Mouse (Mus musculus) neural tube, embryonic 13.5 days (tissue): ENCODE results near the gene Unc5a. TPM values are rescaled to one million over a fixed set of nuclear protein-coding genes. Genes with fewer than 3 reads are reported as not detected.
A peak's percentile ranks its signal among the peaks of the same experiment; 100 is the strongest.

Source experiments
- ATAC-seq: fragments of 200-750 bp; cut with Nextera tagmentation; 2 replicates; pipeline ENCODE4 v1.8.0; 2017; ENCODE audit warnings: low read depth, mild to moderate bottlenecking, moderate TSS enrichment, moderate library complexity
- H3K27ac ChIP-seq: fragments of 300-500 bp; sonication (generic); replicated peaks from 2 replicates; pipeline ENCODE4 v1.5.1; 2015; ENCODE audit warnings: moderate library complexity, mild to moderate bottlenecking, inconsistent platforms
- H3K27me3 ChIP-seq: fragments of 300-500 bp; sonication (generic); 2 replicates; pipeline ENCODE4 v1.6.1; 2015; ENCODE audit warnings: mild to moderate bottlenecking, inconsistent platforms
- H3K36me3 ChIP-seq: fragments of 300-500 bp; sonication (generic); 2 replicates; pipeline ENCODE4 v1.6.1; 2015; ENCODE audit warnings: mild to moderate bottlenecking, inconsistent platforms
- H3K4me1 ChIP-seq: fragments of 300-500 bp; sonication (generic); replicated peaks from 2 replicates; pipeline ENCODE4 v1.6.1; 2015; ENCODE audit warnings: inconsistent platforms
- H3K4me2 ChIP-seq: fragments of 300-500 bp; sonication (generic); 2 replicates; pipeline ENCODE4 v1.6.1; 2015; ENCODE audit warnings: inconsistent platforms, mild to moderate bottlenecking, moderate library complexity
- H3K4me3 ChIP-seq: fragments of 300-500 bp; sonication (generic); 2 replicates; pipeline ENCODE4 v1.5.1; 2015; ENCODE audit warnings: mild to moderate bottlenecking, inconsistent platforms
- H3K9ac ChIP-seq: fragments of 300-500 bp; sonication (generic); 2 replicates; pipeline ENCODE4 v1.6.1; 2015; ENCODE audit warnings: moderate library complexity, mild to moderate bottlenecking, inconsistent platforms
- H3K9me3 ChIP-seq: fragments of 300-500 bp; sonication (generic); 2 replicates; pipeline ENCODE4 v1.6.1; 2016; ENCODE audit warnings: inconsistent platforms
- WGBS: fragments of 180-500 bp; shearing (Covaris S2); methylation state at CpG from one replicate; pipeline ENCODE4 v1.1.7; 2015; 5-methylcytosine and 5-hydroxymethylcytosine counted together
- polyA plus RNA-seq: library from polyadenylated mRNA; unstranded; fragments of >200 nt; fragmentation: Nextera tagmentation; extraction: Ambion mirVana; gene quantifications from 2 replicates; pipeline ENCODE4 v1.2.1, GENCODE M21; 2015

Unc5a gene
- polyA plus RNA-seq, 1 experiment from 2014 or later: 9.0 TPM

DNA sequence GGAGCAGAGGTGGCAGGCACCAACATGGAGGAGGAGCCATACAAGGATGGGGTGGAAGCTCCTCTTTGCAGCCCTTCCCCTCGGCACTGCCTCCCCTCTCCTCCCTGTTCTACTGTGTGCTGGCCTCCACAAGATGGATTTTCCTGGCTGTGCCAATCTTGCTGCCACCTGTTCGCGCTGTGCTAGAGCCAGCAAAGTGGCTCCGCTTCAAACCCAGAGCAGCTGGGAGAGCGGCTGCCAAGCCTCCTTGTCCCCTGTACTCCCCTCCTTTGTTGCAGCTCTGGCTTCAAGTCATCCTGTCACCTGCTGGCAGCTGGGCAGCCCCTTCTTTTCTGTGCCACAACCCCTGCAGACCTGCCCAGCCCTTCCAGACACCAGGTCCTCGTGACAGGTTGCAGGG, 13.0 kb upstream of the Unc5a start:
- Histone ChIP-seq H3K27me3 (peaks cover 51% of the 10 kb centered on the region), H3K9me3 (no peaks in the 10 kb centered on the region), H3K4me3 (no peak overlapping the region), H3K27ac (no peak overlapping the region), H3K9ac (no peak overlapping the region), H3K36me3 (no peaks in the 10 kb centered on the region), H3K4me2 (no peak overlapping the region), H3K4me1 (peaks cover 24% of the 10 kb centered on the region)
- 66% methylated on average over 6 of the region's 6 CpGs for WGBS
- ATAC-seq: 0 out of 2 replicates have a peak, but pooled peaks have one; percentile 37

DNA sequence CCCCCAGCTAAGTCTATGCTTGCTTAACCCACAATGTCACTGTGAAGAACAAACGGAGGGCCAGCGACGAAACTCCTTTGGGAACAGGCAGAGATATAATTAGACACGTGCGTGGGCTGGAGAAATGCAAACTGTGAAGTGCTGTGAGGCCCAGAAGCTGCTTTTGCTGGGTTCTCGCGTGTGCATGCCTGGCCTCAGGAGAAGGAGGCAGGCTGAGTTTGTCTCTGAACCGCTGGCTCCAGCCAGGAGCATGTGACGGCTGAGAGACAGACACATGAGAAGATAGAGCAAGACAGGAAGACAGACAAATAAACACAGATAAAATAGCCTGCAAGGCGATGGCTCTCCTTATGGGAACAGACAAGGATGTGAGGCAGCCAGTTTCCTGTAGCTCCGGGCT, 11.3 kb upstream of the Unc5a start:
- Histone ChIP-seq H3K9me3 (no peaks in the 10 kb centered on the region), H3K4me2 (no peak overlapping the region), H3K4me3 (no peak overlapping the region), H3K4me1 (peaks cover 20% of the 10 kb centered on the region), H3K27me3 (peaks cover 49% of the 10 kb centered on the region), H3K36me3 (no peaks in the 10 kb centered on the region), H3K9ac (no peak overlapping the region), H3K27ac (no peak overlapping the region)
- ATAC-seq: no peak
- WGBS: 55% methylated on average over 11 of the region's 11 CpGs

- Histone ChIP-seq H3K9ac (no peak overlapping the region), H3K4me1 (peaks cover 19% of the 10 kb centered on the region), H3K27me3 (peaks cover 50% of the 10 kb centered on the region), H3K4me2 (no peak overlapping the region), H3K36me3 (no peaks in the 10 kb centered on the region), H3K27ac (no peak overlapping the region), H3K9me3 (no peaks in the 10 kb centered on the region), H3K4me3 (no peak overlapping the region)
- WGBS: 76% methylated on average over 3 of the region's 3 CpGs
- no peak for ATAC-seq
These were observed 10.7 kb upstream of the Unc5a start for GRCm38 (mm10) chr13:54938493-54938892.

DNA sequence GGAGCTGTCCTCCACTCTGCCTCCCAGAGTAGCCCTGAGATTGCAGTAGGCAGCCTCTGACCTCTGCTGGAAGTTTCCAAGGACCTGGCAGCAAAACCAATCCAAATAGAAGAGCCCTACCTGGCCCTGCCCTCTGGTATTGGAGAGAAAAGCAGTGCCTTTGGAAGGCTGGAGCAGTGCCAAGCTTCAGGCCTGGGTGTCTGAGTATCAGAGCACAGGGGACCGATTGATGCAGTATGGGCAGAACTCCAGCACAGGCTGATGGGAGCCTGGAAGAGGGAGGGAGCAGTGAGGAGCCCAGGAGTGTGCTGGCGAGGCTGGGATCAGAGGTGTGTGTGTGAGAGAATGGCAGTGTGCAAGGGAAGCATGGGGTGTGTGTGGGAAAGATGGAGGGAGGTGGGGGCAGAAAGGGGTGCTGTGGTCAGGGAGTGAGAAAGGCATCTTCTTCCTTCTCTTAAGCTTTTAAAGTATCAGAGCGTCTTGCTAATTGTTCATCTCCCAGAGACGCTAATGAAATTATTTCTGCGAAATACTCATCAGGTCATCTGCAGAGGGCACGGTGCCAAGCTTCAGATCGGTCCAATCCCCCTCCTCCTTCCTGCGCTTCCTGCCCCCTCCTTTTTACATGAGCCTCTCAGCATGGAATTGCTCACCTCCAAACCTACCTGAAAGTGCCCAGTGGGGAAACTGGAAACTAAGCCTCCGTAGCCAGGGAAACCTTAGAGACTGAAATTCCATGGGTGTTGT, 4.6 kb upstream of the Unc5a start:
- Histone ChIP-seq H3K4me3 (no peak overlapping the region), H3K36me3 (no peaks in the 10 kb centered on the region), H3K4me1 (peaks cover 47% of the 10 kb centered on the region), H3K27ac (0 out of 2 replicates have a peak overlapping the region, but pooled peaks have one; percentile 15), H3K4me2 (no peak overlapping the region), H3K27me3 (peaks cover 75% of the 10 kb centered on the region), H3K9me3 (no peaks in the 10 kb centered on the region), H3K9ac (peak overlapping the region; percentile 12; the same call in 1 of the 2 replicates)
- ATAC-seq: no peak
- WGBS: 42% methylated on average over 9 of the region's 9 CpGs

- Histone ChIP-seq H3K36me3 (no peaks in the 10 kb centered on the region), H3K4me2 (no peak overlapping the region), H3K4me1 (peaks cover 54% of the 10 kb centered on the region), H3K27ac (no peak overlapping the region), H3K4me3 (no peak overlapping the region), H3K9me3 (no peaks in the 10 kb centered on the region), H3K27me3 (peaks cover 75% of the 10 kb centered on the region), H3K9ac (no peak overlapping the region)
- WGBS: 13% methylated on average over 4 of the region's 4 CpGs
- ATAC-seq: no peak
These were observed 3.9 kb upstream of the Unc5a start for GRCm38 (mm10) chr13:54945332-54945731.

DNA sequence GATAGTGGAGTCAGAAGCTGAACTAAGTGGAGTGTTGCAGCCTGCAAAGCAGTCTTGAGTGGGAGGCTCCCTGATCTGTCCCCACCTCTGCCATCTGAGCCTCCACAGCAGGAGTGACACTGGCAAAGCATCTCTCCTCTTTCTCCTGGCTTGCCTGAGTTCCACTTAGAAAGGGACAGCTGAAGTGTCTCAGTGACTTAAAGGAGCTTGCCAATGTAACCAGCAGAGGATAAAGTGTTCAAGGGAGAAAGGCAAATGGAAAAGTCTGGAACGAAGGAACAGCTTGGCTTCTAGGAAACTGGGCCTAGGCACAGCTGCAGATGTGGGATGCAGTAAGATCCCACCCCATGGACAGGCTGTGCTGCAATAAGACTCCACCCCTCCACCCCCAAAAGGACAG, 2.8 kb upstream of the Unc5a start:
- WGBS: 73% methylated on average over 1 of the region's 1 CpGs
- H3K27me3 ChIP-seq: peaks cover 85% of the 10 kb centered on the region
- no peak for ATAC-seq
- no peaks in the 10 kb centered on the region for H3K9me3 ChIP-seq
- no peak overlapping the region for H3K9ac ChIP-seq
- no peak overlapping the region for H3K27ac ChIP-seq
- H3K4me2 ChIP-seq: no peak overlapping the region
- no peaks in the 10 kb centered on the region for H3K36me3 ChIP-seq
- H3K4me1 ChIP-seq: peaks cover 64% of the 10 kb centered on the region
- H3K4me3 ChIP-seq: no peak overlapping the region

DNA sequence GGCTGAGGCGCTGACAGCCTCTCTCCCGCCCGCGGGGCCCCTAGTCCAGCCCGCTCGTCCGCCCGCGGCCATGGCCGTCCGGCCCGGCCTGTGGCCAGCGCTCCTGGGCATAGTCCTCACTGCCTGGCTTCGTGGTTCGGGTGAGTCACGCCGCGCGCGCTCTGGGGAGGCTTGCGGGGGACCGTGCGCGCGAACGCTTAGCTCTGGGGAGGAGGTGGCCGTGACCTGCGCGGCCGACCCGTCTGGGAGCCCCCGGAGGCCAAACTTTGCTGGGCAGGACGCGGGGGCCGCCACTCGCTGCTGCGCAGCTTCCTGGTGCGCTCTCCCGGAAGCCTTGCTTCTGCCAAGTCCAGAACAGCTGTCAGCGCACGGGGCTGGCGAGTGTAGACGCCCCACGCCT, 381 bp downstream of the Unc5a start:
- Histone ChIP-seq H3K4me3 (peak overlapping the region; percentile 73), H3K27ac (peak overlapping the region; percentile 87), H3K4me1 (peaks cover 64% of the 10 kb centered on the region), H3K27me3 (peaks cover 94% of the 10 kb centered on the region), H3K9me3 (no peaks in the 10 kb centered on the region), H3K36me3 (no peaks in the 10 kb centered on the region), H3K9ac (peak overlapping the region; percentile 84), H3K4me2 (peak overlapping the region; percentile 99)
- WGBS: under 1% methylated on average over 34 of the region's 44 CpGs
- ATAC-seq: peak; percentile 37

- H3K27me3 ChIP-seq: peaks cover 94% of the 10 kb centered on the region
- WGBS: 0% methylated on average over 9 of the region's 9 CpGs
- peak overlapping the region; percentile 73 for H3K4me3 ChIP-seq
- H3K9me3 ChIP-seq: no peaks in the 10 kb centered on the region
- H3K4me1 ChIP-seq: peaks cover 62% of the 10 kb centered on the region
- H3K36me3 ChIP-seq: no peaks in the 10 kb centered on the region
- ATAC-seq: no peak
- H3K9ac ChIP-seq: peak overlapping the region; percentile 84
- H3K27ac ChIP-seq: peak overlapping the region; percentile 87; the same call in 1 of the 2 replicates
- H3K4me2 ChIP-seq: peak overlapping the region; percentile 99
These were observed 920 bp downstream of the Unc5a start for GRCm38 (mm10) chr13:54950131-54950530.

GRCm38 (mm10) chr13:54951166-54951565, 2.0 kb downstream of the Unc5a start:
- Histone ChIP-seq H3K27me3 (peaks cover 91% of the 10 kb centered on the region), H3K27ac (no peak overlapping the region), H3K4me2 (peak overlapping the region; percentile 99), H3K4me3 (peak overlapping the region; percentile 73), H3K36me3 (no peaks in the 10 kb centered on the region), H3K9me3 (no peaks in the 10 kb centered on the region), H3K9ac (peak overlapping the region; percentile 84), H3K4me1 (peaks cover 69% of the 10 kb centered on the region)
- ATAC-seq: no peak
- WGBS: 50% methylated on average over 5 of the region's 5 CpGs

DNA sequence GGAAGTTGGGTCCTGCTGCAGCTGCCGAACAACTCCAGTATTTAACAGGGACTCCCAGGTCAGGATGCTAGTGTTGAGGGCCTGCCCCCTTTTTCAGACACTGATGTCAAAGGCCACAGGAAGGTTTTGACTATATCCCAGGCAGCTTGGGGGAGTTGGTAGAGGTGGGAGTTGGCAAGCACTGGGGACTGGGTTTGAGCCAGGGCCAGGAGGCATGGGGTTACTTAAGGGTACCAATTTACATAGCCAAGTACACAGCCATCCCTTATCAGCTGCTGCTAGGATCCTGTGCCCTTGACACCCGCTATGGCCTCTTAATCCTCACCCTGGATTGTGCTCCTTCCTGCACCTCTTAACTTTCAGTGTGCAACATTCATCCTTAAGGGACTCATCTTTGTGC, 5.5 kb downstream of the Unc5a start:
- H3K4me1 ChIP-seq: peaks cover 67% of the 10 kb centered on the region
- H3K4me3 ChIP-seq: no peak overlapping the region
- no peak overlapping the region for H3K27ac ChIP-seq
- H3K9me3 ChIP-seq: no peaks in the 10 kb centered on the region
- 0 out of 2 replicates have a peak overlapping the region, but pooled peaks have one; percentile 78 for H3K4me2 ChIP-seq
- H3K27me3 ChIP-seq: peaks cover 80% of the 10 kb centered on the region
- peak overlapping the region; percentile 77; the same call in 1 of the 2 replicates for H3K9ac ChIP-seq
- ATAC-seq: no peak
- no peaks in the 10 kb centered on the region for H3K36me3 ChIP-seq
- 56% methylated on average over 2 of the region's 2 CpGs for WGBS

DNA sequence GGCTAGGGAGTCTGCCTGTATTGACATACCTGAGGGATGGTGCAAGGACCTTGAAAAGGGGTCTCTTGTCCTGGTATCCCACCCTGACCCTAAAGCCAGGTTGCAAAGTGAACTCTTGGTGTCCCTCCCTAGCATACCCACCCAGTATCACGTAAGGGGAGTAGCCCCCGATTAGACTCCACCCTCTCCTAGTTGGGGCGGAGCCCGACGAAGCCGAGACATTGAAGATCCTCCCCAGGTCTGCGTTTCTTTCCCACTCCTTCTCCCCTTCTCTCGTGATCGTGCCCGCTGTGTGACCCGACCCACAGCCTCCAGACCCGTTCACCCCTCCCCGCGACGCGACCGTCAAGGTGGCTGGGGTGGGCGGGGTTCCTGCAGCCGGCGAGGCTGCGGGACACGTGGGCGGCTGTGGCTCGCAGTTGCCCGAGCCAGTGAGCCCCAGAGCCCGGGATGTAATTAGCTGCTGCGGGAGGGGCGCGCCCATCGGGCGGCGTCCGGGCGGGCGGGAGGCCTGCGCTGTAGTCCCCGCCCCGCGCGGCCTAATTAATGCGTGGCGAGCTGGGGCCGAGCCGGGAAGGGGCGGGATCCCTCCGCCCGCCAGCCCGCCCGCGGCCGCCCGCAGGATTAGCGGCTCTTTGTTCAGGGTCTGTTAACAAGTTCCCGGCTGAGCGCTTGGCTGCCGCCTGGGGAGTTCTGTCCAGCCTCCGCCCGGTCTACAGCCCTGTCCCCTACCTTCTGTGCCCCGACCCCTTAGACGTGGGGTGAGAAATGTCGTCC, 6.7 kb downstream of the Unc5a start:
- no peaks in the 10 kb centered on the region for H3K36me3 ChIP-seq
- peaks cover 64% of the 10 kb centered on the region for H3K4me1 ChIP-seq
- ATAC-seq: peak; percentile 72
- H3K9me3 ChIP-seq: no peaks in the 10 kb centered on the region
- peak overlapping the region; percentile 50 for H3K4me3 ChIP-seq
- H3K4me2 ChIP-seq: peak overlapping the region; percentile 78
- H3K27me3 ChIP-seq: peaks cover 74% of the 10 kb centered on the region
- peak overlapping the region; percentile 73 for H3K27ac ChIP-seq
- under 1% methylated on average over 61 of the region's 61 CpGs for WGBS
- H3K9ac ChIP-seq: peak overlapping the region; percentile 77

GRCm38 (mm10) chr13:54957281-54957680, 8.1 kb downstream of the Unc5a start:
- ATAC-seq: no peak
- WGBS: 75% methylated on average over 7 of the region's 7 CpGs
- no peak overlapping the region for H3K4me3 ChIP-seq
- no peak overlapping the region for H3K27ac ChIP-seq
- no peaks in the 10 kb centered on the region for H3K9me3 ChIP-seq
- H3K27me3 ChIP-seq: peaks cover 65% of the 10 kb centered on the region
- H3K4me1 ChIP-seq: peaks cover 50% of the 10 kb centered on the region
- H3K36me3 ChIP-seq: no peaks in the 10 kb centered on the region
- H3K9ac ChIP-seq: no peak overlapping the region
- no peak overlapping the region for H3K4me2 ChIP-seq
